Mouse (Mus musculus) neural tube, embryonic 13.5 days (tissue): ENCODE measurements around the gene Mrnip. TPM values are rescaled to one million over a fixed set of nuclear protein-coding genes. Genes with fewer than 3 reads are reported as not detected.

ENCODE experiments used
- ATAC-seq: fragments of 200-750 bp; cut with Nextera tagmentation; 2 replicates; pipeline ENCODE4 v1.8.0; 2017; ENCODE audit warnings: low read depth, mild to moderate bottlenecking, moderate TSS enrichment, moderate library complexity
- H3K27ac ChIP-seq: fragments of 300-500 bp; sonication (generic); replicated peaks from 2 replicates; pipeline ENCODE4 v1.5.1; 2015; ENCODE audit warnings: moderate library complexity, mild to moderate bottlenecking, inconsistent platforms
- H3K27me3 ChIP-seq: fragments of 300-500 bp; sonication (generic); 2 replicates; pipeline ENCODE4 v1.6.1; 2015; ENCODE audit warnings: mild to moderate bottlenecking, inconsistent platforms
- H3K36me3 ChIP-seq: fragments of 300-500 bp; sonication (generic); 2 replicates; pipeline ENCODE4 v1.6.1; 2015; ENCODE audit warnings: mild to moderate bottlenecking, inconsistent platforms
- H3K4me1 ChIP-seq: fragments of 300-500 bp; sonication (generic); replicated peaks from 2 replicates; pipeline ENCODE4 v1.6.1; 2015; ENCODE audit warnings: inconsistent platforms
- H3K4me2 ChIP-seq: fragments of 300-500 bp; sonication (generic); 2 replicates; pipeline ENCODE4 v1.6.1; 2015; ENCODE audit warnings: inconsistent platforms, mild to moderate bottlenecking, moderate library complexity
- H3K4me3 ChIP-seq: fragments of 300-500 bp; sonication (generic); 2 replicates; pipeline ENCODE4 v1.5.1; 2015; ENCODE audit warnings: mild to moderate bottlenecking, inconsistent platforms
- H3K9ac ChIP-seq: fragments of 300-500 bp; sonication (generic); 2 replicates; pipeline ENCODE4 v1.6.1; 2015; ENCODE audit warnings: moderate library complexity, mild to moderate bottlenecking, inconsistent platforms
- H3K9me3 ChIP-seq: fragments of 300-500 bp; sonication (generic); 2 replicates; pipeline ENCODE4 v1.6.1; 2016; ENCODE audit warnings: inconsistent platforms
- WGBS: fragments of 180-500 bp; shearing (Covaris S2); methylation state at CpG from one replicate; pipeline ENCODE4 v1.1.7; 2015; 5-methylcytosine and 5-hydroxymethylcytosine counted together
- polyA plus RNA-seq: library from polyadenylated mRNA; unstranded; fragments of >200 nt; fragmentation: Nextera tagmentation; extraction: Ambion mirVana; gene quantifications from 2 replicates; pipeline ENCODE4 v1.2.1, GENCODE M21; 2015

The Mrnip gene
- polyA plus RNA-seq, 1 experiment from 2014 or later = 31.9 TPM

GRCm38 (mm10) chr11:50147958-50148476 is 26.2 kb upstream of the Mrnip start:
- H3K4me3 ChIP-seq = no peak overlapping the region
- peaks cover 96% of the 10 kb centered on the region for H3K36me3 ChIP-seq
- no peak for ATAC-seq
- no peak overlapping the region for H3K27ac ChIP-seq
- WGBS = 93% methylated on average over 11 of the region's 11 CpGs
- H3K9me3 ChIP-seq = no peaks in the 10 kb centered on the region
- H3K27me3 ChIP-seq = no peaks in the 10 kb centered on the region
- H3K9ac ChIP-seq = no peak overlapping the region
- no peak overlapping the region for H3K4me2 ChIP-seq
- H3K4me1 ChIP-seq = no peaks in the 10 kb centered on the region

DNA sequence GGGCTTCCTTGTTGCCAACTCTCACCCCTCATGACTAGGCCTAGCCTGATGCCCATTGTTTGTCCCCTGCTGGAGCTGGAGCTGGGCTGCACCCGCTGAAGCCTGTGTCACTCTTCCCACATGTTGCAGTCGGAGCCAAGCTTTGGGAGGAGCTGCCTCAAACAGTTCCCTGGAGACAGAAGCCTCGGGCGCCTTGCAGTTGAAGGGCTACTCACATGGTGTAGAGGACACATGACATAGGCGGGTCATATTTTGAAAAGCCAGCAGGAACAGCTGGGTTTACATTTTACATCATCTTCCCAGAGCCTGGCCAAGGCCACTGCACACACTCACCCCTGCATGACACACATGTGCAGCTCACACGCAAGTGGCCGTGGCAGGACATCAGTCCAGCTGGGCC is 25.0 kb upstream of the Mrnip start:
- no peak for ATAC-seq
- Histone ChIP-seq H3K9ac (no peak overlapping the region), H3K4me2 (no peak overlapping the region), H3K36me3 (peaks cover 96% of the 10 kb centered on the region), H3K4me1 (peaks cover 8% of the 10 kb centered on the region; the same call in 1 of the 2 replicates), H3K9me3 (no peaks in the 10 kb centered on the region), H3K27me3 (no peaks in the 10 kb centered on the region), H3K27ac (no peak overlapping the region), H3K4me3 (no peak overlapping the region)
- WGBS = 83% methylated on average over 7 of the region's 7 CpGs

- no peaks in the 10 kb centered on the region for H3K27me3 ChIP-seq
- H3K36me3 ChIP-seq = peaks cover 98% of the 10 kb centered on the region
- 85% methylated on average over 9 of the region's 9 CpGs for WGBS
- H3K4me3 ChIP-seq = no peak overlapping the region
- no peak for ATAC-seq
- H3K9me3 ChIP-seq = no peaks in the 10 kb centered on the region
- no peak overlapping the region for H3K4me2 ChIP-seq
- H3K4me1 ChIP-seq = peaks cover 8% of the 10 kb centered on the region; the same call in 1 of the 2 replicates
- no peak overlapping the region for H3K9ac ChIP-seq
- H3K27ac ChIP-seq = no peak overlapping the region
These were observed 24.6 kb upstream of the Mrnip start for GRCm38 (mm10) chr11:50149603-50150150.

DNA sequence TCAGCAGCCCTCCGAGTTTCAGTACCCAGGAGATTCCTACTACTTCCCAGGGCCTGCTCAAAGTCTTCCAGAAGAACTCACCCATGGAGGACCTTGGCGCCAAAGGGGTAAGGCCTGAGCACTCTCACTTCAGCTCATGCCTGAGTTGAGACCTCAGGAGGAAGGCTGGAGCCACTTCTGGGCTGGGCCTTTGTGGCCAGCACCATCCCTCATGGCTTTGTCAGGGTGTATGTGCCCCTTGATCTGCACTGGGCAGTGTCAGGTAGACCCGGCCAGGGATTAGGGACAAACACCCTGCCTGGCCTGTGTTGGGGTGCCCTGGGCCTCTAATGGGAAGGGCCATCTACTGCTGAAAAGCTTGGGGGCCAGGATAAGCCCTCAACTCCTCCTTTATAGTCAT is 22.9 kb upstream of the Mrnip start:
- H3K4me1 ChIP-seq = peaks cover 8% of the 10 kb centered on the region; the same call in 1 of the 2 replicates
- no peak overlapping the region for H3K4me3 ChIP-seq
- no peaks in the 10 kb centered on the region for H3K27me3 ChIP-seq
- H3K9ac ChIP-seq = no peak overlapping the region
- peaks cover 97% of the 10 kb centered on the region for H3K36me3 ChIP-seq
- no peak overlapping the region for H3K4me2 ChIP-seq
- H3K9me3 ChIP-seq = no peaks in the 10 kb centered on the region
- no peak overlapping the region for H3K27ac ChIP-seq
- ATAC-seq = no peak
- 78% methylated on average over 3 of the region's 3 CpGs for WGBS

GRCm38 (mm10) chr11:50154166-50154565 is 20.1 kb upstream of the Mrnip start:
- Histone ChIP-seq H3K4me2 (no peak overlapping the region), H3K9ac (no peak overlapping the region), H3K4me3 (no peak overlapping the region), H3K9me3 (no peaks in the 10 kb centered on the region), H3K36me3 (peaks cover 99% of the 10 kb centered on the region), H3K4me1 (peaks cover 8% of the 10 kb centered on the region; the same call in 1 of the 2 replicates), H3K27ac (no peak overlapping the region), H3K27me3 (no peaks in the 10 kb centered on the region)
- ATAC-seq = no peak
- WGBS = 68% methylated on average over 9 of the region's 9 CpGs

DNA sequence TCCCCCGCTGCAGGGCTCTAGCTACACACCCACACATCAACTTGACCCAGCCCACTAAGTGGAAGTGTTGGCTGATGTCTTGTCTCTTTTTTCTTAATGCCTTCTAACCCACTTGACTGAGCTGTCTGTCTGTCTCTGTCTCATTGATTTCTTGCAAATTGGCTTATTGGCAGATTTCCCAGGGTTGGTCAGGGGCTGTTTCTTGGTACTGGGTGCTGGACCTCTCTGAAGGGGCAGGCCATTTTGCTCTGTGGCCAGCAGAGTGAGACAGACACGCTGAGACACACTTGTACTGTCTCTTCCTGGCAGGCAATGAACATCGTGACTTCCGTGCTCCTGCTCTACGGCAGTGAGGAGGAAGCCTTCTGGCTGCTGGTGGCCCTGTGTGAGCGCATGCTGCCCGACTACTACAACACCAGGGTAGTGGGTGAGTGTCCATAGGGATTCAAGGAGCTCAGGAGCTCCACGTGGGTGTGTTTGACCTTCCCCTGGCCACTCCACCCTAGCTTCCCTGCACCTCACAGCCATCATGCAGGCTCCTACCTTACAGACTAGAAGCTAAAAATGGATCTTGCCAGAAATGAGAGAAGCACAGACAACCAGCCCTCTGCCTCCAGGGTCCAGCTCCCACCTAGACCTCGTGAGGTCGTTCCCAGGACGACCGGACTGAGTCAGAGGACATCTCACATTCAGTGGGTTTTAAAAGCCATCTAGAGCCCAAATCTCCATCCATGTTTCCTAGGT is 19.3 kb upstream of the Mrnip start:
- H3K4me3 ChIP-seq = no peak overlapping the region
- 83% methylated on average over 12 of the region's 12 CpGs for WGBS
- ATAC-seq = no peak
- no peak overlapping the region for H3K9ac ChIP-seq
- H3K9me3 ChIP-seq = no peaks in the 10 kb centered on the region
- peaks cover 99% of the 10 kb centered on the region for H3K36me3 ChIP-seq
- H3K4me2 ChIP-seq = no peak overlapping the region
- H3K4me1 ChIP-seq = peaks cover 8% of the 10 kb centered on the region; the same call in 1 of the 2 replicates
- H3K27ac ChIP-seq = no peak overlapping the region
- no peaks in the 10 kb centered on the region for H3K27me3 ChIP-seq

DNA sequence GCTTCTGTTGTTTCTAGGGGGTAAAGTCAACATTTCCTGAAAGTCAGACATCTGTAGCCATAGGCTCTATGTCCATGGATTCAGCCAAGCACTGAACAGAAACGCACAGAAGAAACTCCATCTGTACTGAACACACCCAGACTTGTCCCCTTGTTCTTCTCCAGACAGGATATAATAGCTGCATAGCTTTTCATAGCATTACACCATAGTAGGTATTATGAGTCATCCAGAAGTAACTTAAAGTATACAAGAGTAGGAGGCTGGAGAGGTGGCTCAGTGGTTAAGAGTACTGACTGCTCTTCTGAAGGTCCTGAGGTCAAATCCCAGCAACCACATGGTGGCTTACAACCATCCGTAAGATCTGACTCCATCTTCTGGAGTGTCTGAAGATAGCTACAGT is 18.5 kb upstream of the Mrnip start:
- H3K36me3 ChIP-seq = peaks cover 99% of the 10 kb centered on the region
- H3K4me1 ChIP-seq = peaks cover 8% of the 10 kb centered on the region; the same call in 1 of the 2 replicates

GRCm38 (mm10) chr11:50156725-50157258 is 17.5 kb upstream of the Mrnip start:
- Histone ChIP-seq H3K36me3 (peaks cover 99% of the 10 kb centered on the region), H3K27me3 (no peaks in the 10 kb centered on the region), H3K9ac (no peak overlapping the region), H3K4me2 (no peak overlapping the region), H3K4me1 (peaks cover 8% of the 10 kb centered on the region; the same call in 1 of the 2 replicates), H3K9me3 (no peaks in the 10 kb centered on the region), H3K4me3 (no peak overlapping the region), H3K27ac (no peak overlapping the region)
- WGBS = 94% methylated on average over 16 of the region's 16 CpGs
- no peak for ATAC-seq

More for the DNA sequence above, 18.5 kb upstream of the Mrnip start:
- no peak for ATAC-seq
- Histone ChIP-seq H3K4me3 (no peak overlapping the region), H3K4me2 (no peak overlapping the region), H3K9ac (no peak overlapping the region), H3K27ac (no peak overlapping the region), H3K9me3 (no peaks in the 10 kb centered on the region), H3K27me3 (no peaks in the 10 kb centered on the region)
- WGBS = 85% methylated on average over 2 of the region's 2 CpGs

DNA sequence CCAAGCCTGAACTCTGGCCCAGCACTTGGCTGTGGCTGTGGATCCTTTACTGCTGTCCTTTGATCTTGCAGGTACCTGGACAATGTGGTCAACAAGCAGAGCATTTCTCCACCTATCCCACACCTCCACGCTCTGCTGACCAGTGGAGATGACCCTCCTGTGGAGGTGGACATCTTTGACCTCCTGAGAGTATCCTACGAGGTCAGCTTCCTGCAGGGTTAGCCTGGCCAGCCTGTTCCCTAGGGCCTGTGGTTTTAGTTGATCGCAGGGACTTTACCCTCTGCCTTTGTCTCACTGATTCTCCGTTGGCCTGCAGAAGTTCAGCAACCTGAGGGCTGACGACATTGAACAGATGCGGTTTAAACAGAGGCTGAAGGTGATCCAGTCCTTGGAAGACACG is 15.9 kb upstream of the Mrnip start:
- H3K9me3 ChIP-seq = no peaks in the 10 kb centered on the region
- peaks cover 8% of the 10 kb centered on the region; the same call in 1 of the 2 replicates for H3K4me1 ChIP-seq
- no peak for ATAC-seq
- no peak overlapping the region for H3K4me3 ChIP-seq
- WGBS = 91% methylated on average over 7 of the region's 7 CpGs
- H3K9ac ChIP-seq = no peak overlapping the region
- no peak overlapping the region for H3K27ac ChIP-seq
- no peak overlapping the region for H3K4me2 ChIP-seq
- H3K27me3 ChIP-seq = no peaks in the 10 kb centered on the region
- H3K36me3 ChIP-seq = peaks cover 98% of the 10 kb centered on the region

DNA sequence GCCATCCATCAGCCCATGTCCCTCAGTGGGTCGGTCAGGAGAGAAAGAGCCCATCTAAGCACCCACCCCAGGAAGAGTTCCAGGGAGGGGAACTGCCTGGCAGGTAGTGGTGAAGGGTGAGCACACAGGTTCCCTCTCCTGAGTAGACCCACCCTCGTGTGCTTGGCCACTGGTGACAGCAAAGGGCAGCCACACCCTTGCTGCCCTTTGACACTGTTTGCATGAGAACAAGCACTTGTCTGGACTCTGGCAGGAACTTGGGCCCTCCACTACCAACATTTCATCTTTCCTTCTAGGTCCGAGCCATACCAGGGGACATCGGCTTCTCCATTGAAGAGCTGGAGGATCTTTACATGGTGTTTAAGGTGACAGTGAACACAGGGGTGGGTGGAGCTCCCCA is 14.9 kb upstream of the Mrnip start:
- 82% methylated on average over 4 of the region's 4 CpGs for WGBS

GRCm38 (mm10) chr11:50161578-50162304 is 12.5 kb upstream of the Mrnip start:
- H3K27me3 ChIP-seq = no peaks in the 10 kb centered on the region
- no peak overlapping the region for H3K4me3 ChIP-seq
- no peaks in the 10 kb centered on the region for H3K4me1 ChIP-seq
- peaks cover 92% of the 10 kb centered on the region for H3K36me3 ChIP-seq
- no peak overlapping the region for H3K27ac ChIP-seq
- H3K9ac ChIP-seq = no peak overlapping the region
- no peaks in the 10 kb centered on the region for H3K9me3 ChIP-seq
- 60% methylated on average over 10 of the region's 10 CpGs for WGBS
- no peak overlapping the region for H3K4me2 ChIP-seq
- ATAC-seq = 0 out of 2 replicates have a peak, but pooled peaks have one; percentile 23

More for the DNA sequence above, 14.9 kb upstream of the Mrnip start:
- Histone ChIP-seq H3K36me3 (peaks cover 98% of the 10 kb centered on the region), H3K4me1 (no peaks in the 10 kb centered on the region), H3K4me2 (no peak overlapping the region), H3K27ac (no peak overlapping the region), H3K9me3 (no peaks in the 10 kb centered on the region), H3K9ac (no peak overlapping the region), H3K4me3 (no peak overlapping the region), H3K27me3 (no peaks in the 10 kb centered on the region)
- no peak for ATAC-seq
